Mouse (Mus musculus) heart, embryonic 13.5 days (tissue): ENCODE results near the gene Tbc1d7. TPM values are rescaled to one million over a fixed set of nuclear protein-coding genes. Genes with fewer than 3 reads are reported as not detected.

Source experiments
- ATAC-seq: fragments of 200-750 bp; cut with Nextera tagmentation; 2 replicates; pipeline ENCODE4 v1.8.0; 2017; ENCODE audit warnings: moderate TSS enrichment; ENCODE audit not compliant: insufficient number of reproducible peaks, low FRiP score, low TSS enrichment; ENCODE audit errors: extremely low read depth
- H3K27ac ChIP-seq: fragments of 300-500 bp; sonication (generic); replicated peaks from 2 replicates; pipeline ENCODE4 v1.5.1; 2015; ENCODE audit warnings: moderate library complexity, mild to moderate bottlenecking, inconsistent platforms
- H3K27me3 ChIP-seq: fragments of 300-500 bp; sonication (generic); replicated peaks from 2 replicates; pipeline ENCODE4 v1.6.1; 2015; ENCODE audit warnings: mild to moderate bottlenecking, inconsistent platforms
- H3K36me3 ChIP-seq: fragments of 300-500 bp; sonication (generic); 2 replicates; pipeline ENCODE4 v1.6.1; 2015; ENCODE audit warnings: mild to moderate bottlenecking, inconsistent platforms
- H3K4me1 ChIP-seq: fragments of 300-500 bp; sonication (generic); 2 replicates; pipeline ENCODE4 v1.6.1; 2015; ENCODE audit warnings: inconsistent platforms
- H3K4me2 ChIP-seq: fragments of 300-500 bp; sonication (generic); 2 replicates; pipeline ENCODE4 v1.6.1; 2015; ENCODE audit warnings: inconsistent platforms, mild to moderate bottlenecking, moderate library complexity
- H3K4me3 ChIP-seq: fragments of 300-500 bp; sonication (generic); 2 replicates; pipeline ENCODE4 v1.5.1; 2015; ENCODE audit warnings: moderate library complexity, mild to moderate bottlenecking, inconsistent platforms
- H3K9ac ChIP-seq: fragments of 300-500 bp; sonication (generic); 2 replicates; pipeline ENCODE4 v1.6.1; 2015; ENCODE audit warnings: inconsistent platforms, mild to moderate bottlenecking, moderate library complexity
- H3K9me3 ChIP-seq: fragments of 300-500 bp; sonication (generic); 2 replicates; pipeline ENCODE4 v1.6.1; 2016; ENCODE audit warnings: inconsistent platforms
- WGBS: fragments of 180-500 bp; shearing (Covaris S2); methylation state at CpG from one replicate; pipeline ENCODE4 v1.1.7; 2015; ENCODE audit warnings: mixed read lengths; 5-methylcytosine and 5-hydroxymethylcytosine counted together
- polyA plus RNA-seq: library from polyadenylated mRNA; unstranded; fragments of >200 nt; fragmentation: Nextera tagmentation; extraction: Ambion mirVana; gene quantifications from 2 replicates; pipeline ENCODE4 v1.2.1, GENCODE M21; 2015

Gene Tbc1d7
- polyA plus RNA-seq, 1 experiment from 2014 or later: 55.9 TPM

GRCm38 (mm10) chr13:43208914-43209439 lies 37.7 kb upstream of the Tbc1d7 start:
- no peak overlapping the region for H3K9ac ChIP-seq
- no peak overlapping the region for H3K4me3 ChIP-seq
- no peak overlapping the region for H3K4me2 ChIP-seq
- H3K27me3 ChIP-seq: no peaks in the 10 kb centered on the region
- no peaks in the 10 kb centered on the region for H3K36me3 ChIP-seq
- ATAC-seq: no peak
- 38% methylated on average over 16 of the region's 16 CpGs for WGBS
- no peaks in the 10 kb centered on the region for H3K9me3 ChIP-seq
- H3K4me1 ChIP-seq: peaks cover 43% of the 10 kb centered on the region
- no peak overlapping the region for H3K27ac ChIP-seq

- H3K9me3 ChIP-seq: no peaks in the 10 kb centered on the region
- no peak overlapping the region for H3K4me2 ChIP-seq
- no peak overlapping the region for H3K4me3 ChIP-seq
- H3K36me3 ChIP-seq: no peaks in the 10 kb centered on the region
- H3K27ac ChIP-seq: no peak overlapping the region
- 90% methylated on average over 12 of the region's 12 CpGs for WGBS
- no peaks in the 10 kb centered on the region for H3K27me3 ChIP-seq
- ATAC-seq: no peak
- no peak overlapping the region for H3K9ac ChIP-seq
- H3K4me1 ChIP-seq: peaks cover 40% of the 10 kb centered on the region
Measured at GRCm38 (mm10) chr13:43206118-43206683, 34.9 kb upstream of the Tbc1d7 start.

GRCm38 (mm10) chr13:43203641-43204040 lies 32.3 kb upstream of the Tbc1d7 start:
- H3K4me1 ChIP-seq: peaks cover 32% of the 10 kb centered on the region
- no peak overlapping the region for H3K4me2 ChIP-seq
- WGBS: 40% methylated on average over 5 of the region's 5 CpGs
- ATAC-seq: no peak
- H3K36me3 ChIP-seq: peaks cover 7% of the 10 kb centered on the region; the same call in 1 of the 2 replicates
- no peak overlapping the region for H3K4me3 ChIP-seq
- H3K9me3 ChIP-seq: no peaks in the 10 kb centered on the region
- H3K27me3 ChIP-seq: peaks cover 18% of the 10 kb centered on the region
- H3K27ac ChIP-seq: peak overlapping the region; percentile 22; the same call in 1 of the 2 replicates
- H3K9ac ChIP-seq: no peak overlapping the region

- H3K27me3 ChIP-seq: peaks cover 22% of the 10 kb centered on the region
Measured at GRCm38 (mm10) chr13:43203234-43203633, 31.9 kb upstream of the Tbc1d7 start.

DNA sequence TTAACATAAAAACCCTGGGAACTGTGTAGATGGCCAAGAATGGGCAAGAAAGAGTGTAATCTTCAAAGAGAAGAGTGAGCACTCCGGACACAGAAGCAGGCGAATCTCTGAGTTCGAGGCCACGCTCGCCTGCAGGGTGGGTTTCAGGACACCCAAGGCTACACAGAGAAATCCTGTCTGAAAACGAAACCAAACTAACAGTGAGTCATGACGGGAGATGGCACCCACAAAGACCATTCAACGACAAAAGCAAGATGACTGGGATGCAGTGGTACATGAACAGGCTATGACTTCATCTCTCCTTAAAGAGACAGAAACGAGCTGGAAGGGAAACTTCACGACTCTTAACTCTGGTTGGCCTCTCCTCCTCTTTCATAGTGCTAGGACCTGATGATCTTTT lies 31.1 kb upstream of the Tbc1d7 start:
- 78% methylated on average over 10 of the region's 10 CpGs for WGBS
- ATAC-seq: no peak
- no peak overlapping the region for H3K9ac ChIP-seq
- no peak overlapping the region for H3K27ac ChIP-seq
- no peak overlapping the region for H3K4me2 ChIP-seq
- no peaks in the 10 kb centered on the region for H3K9me3 ChIP-seq
- peaks cover 7% of the 10 kb centered on the region; the same call in 1 of the 2 replicates for H3K36me3 ChIP-seq
- H3K4me1 ChIP-seq: peaks cover 37% of the 10 kb centered on the region
- no peak overlapping the region for H3K4me3 ChIP-seq
- peaks cover 26% of the 10 kb centered on the region for H3K27me3 ChIP-seq

More at GRCm38 (mm10) chr13:43203234-43203633, 31.9 kb upstream of the Tbc1d7 start:
- Histone ChIP-seq H3K4me3 (no peak overlapping the region), H3K4me2 (no peak overlapping the region), H3K27ac (peak overlapping the region; percentile 22; the same call in 1 of the 2 replicates), H3K9ac (no peak overlapping the region), H3K4me1 (peaks cover 30% of the 10 kb centered on the region), H3K9me3 (no peaks in the 10 kb centered on the region), H3K36me3 (peaks cover 7% of the 10 kb centered on the region; the same call in 1 of the 2 replicates)
- no peak for ATAC-seq
- WGBS: 64% methylated on average over 7 of the region's 7 CpGs

DNA sequence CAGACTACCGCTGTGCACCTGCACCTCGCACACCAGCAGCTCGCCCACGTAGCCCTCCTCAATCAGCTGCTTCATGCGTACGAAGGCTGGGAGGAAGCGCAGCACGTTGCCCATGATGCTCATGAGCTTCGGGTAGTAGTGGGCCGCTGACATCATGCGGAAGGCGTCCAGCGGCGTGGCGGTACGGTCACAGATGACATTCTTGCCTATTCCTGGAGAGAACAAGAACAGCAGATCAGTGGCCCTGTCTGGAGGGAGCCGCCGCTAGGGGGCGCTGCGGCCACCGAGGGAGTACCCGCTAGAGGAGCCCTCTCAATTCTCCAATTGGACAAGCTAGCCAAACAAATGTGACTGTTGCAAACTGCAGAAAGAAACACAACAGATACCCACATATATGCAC lies 29.7 kb upstream of the Tbc1d7 start:
- peaks cover 7% of the 10 kb centered on the region; the same call in 1 of the 2 replicates for H3K36me3 ChIP-seq
- H3K9me3 ChIP-seq: no peaks in the 10 kb centered on the region
- H3K9ac ChIP-seq: no peak overlapping the region
- ATAC-seq: no peak
- peaks cover 48% of the 10 kb centered on the region for H3K4me1 ChIP-seq
- peaks cover 26% of the 10 kb centered on the region for H3K27me3 ChIP-seq
- H3K4me3 ChIP-seq: no peak overlapping the region
- peak overlapping the region; percentile 13; the same call in 1 of the 2 replicates for H3K4me2 ChIP-seq
- WGBS: 31% methylated on average over 22 of the region's 22 CpGs
- no peak overlapping the region for H3K27ac ChIP-seq

DNA sequence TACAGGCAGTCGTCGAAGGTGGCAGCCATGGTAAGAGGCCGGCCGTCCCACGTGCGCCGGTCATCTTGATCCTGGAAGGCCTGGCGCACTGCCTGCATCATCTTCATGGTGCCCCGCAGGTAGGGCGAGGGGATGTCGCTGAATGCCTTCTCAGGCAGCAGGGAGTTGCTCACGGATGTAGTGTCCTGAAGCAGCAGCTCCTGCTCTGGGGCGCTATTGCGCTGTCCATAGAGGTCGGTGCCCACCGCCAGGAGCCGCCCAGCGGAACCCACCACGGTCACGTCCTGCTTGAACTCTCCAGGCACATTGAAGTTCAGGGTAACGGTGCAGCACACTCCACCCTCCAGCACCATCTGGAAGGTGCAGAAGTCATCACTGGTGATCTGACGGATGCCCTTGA lies 29.2 kb upstream of the Tbc1d7 start:
- H3K9me3 ChIP-seq: no peaks in the 10 kb centered on the region
- H3K9ac ChIP-seq: no peak overlapping the region
- no peak overlapping the region for H3K4me3 ChIP-seq
- H3K27me3 ChIP-seq: peaks cover 26% of the 10 kb centered on the region
- H3K36me3 ChIP-seq: peaks cover 7% of the 10 kb centered on the region; the same call in 1 of the 2 replicates
- WGBS: 79% methylated on average over 22 of the region's 22 CpGs
- peaks cover 47% of the 10 kb centered on the region for H3K4me1 ChIP-seq
- no peak for ATAC-seq
- H3K4me2 ChIP-seq: 0 out of 2 replicates have a peak overlapping the region, but pooled peaks have one; percentile 13
- H3K27ac ChIP-seq: no peak overlapping the region

DNA sequence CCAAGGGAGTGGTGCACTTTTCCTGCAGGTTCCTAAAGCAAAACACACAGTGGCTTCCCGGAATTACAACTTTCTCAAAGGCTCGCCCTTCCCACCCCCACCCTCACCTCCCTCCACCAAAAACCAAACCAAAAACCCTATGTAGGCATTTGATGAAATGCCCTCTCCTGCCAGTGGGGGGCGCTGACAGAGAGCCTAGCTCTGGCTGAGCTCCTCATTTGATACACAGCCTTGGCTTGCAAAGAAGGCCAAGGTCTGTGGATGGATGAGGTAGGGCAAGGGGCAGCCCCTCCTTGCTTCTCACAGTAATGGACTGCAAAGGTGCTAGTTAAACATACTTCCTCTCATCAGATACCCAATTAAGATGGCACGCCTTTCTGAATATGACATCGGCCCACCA lies 28.4 kb upstream of the Tbc1d7 start:
- Histone ChIP-seq H3K4me1 (peaks cover 52% of the 10 kb centered on the region), H3K27ac (no peak overlapping the region), H3K4me3 (no peak overlapping the region), H3K27me3 (peaks cover 26% of the 10 kb centered on the region), H3K4me2 (no peak overlapping the region), H3K36me3 (peaks cover 7% of the 10 kb centered on the region; the same call in 1 of the 2 replicates), H3K9me3 (no peaks in the 10 kb centered on the region), H3K9ac (no peak overlapping the region)
- WGBS: 74% methylated on average over 5 of the region's 5 CpGs
- ATAC-seq: no peak

DNA sequence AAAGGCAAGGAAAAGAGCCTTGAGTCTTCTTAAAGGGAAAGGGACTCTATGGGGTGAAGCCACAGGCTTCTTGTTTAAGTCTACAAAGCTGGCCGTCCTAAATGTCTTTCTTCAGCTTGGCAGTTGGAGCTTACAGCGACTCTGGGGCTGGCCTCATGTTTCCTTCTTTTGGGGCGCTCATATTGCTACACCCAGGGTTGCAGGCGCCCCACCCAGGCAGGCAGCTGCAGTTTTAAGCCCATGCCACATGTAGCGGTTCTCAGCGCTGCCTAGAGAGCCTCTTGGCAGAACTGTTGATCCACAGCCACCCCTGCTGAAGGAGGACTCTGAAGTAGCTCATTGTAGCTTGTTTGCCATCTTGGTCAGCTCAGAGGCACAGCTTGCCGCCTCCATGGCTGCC lies 28.0 kb upstream of the Tbc1d7 start:
- H3K27ac ChIP-seq: no peak overlapping the region
- peaks cover 54% of the 10 kb centered on the region for H3K4me1 ChIP-seq
- H3K9me3 ChIP-seq: no peaks in the 10 kb centered on the region
- no peak for ATAC-seq
- WGBS: 84% methylated on average over 7 of the region's 7 CpGs
- no peak overlapping the region for H3K4me2 ChIP-seq
- H3K9ac ChIP-seq: no peak overlapping the region
- H3K27me3 ChIP-seq: peaks cover 26% of the 10 kb centered on the region
- peaks cover 7% of the 10 kb centered on the region; the same call in 1 of the 2 replicates for H3K36me3 ChIP-seq
- no peak overlapping the region for H3K4me3 ChIP-seq

GRCm38 (mm10) chr13:43197187-43197586 lies 25.9 kb upstream of the Tbc1d7 start:
- Histone ChIP-seq H3K27ac (peak overlapping the region; percentile 77), H3K4me2 (no peak overlapping the region), H3K9me3 (no peaks in the 10 kb centered on the region), H3K4me1 (peaks cover 60% of the 10 kb centered on the region), H3K4me3 (no peak overlapping the region), H3K27me3 (peaks cover 26% of the 10 kb centered on the region), H3K9ac (no peak overlapping the region), H3K36me3 (peaks cover 7% of the 10 kb centered on the region; the same call in 1 of the 2 replicates)
- no peak for ATAC-seq
- 52% methylated on average over 6 of the region's 6 CpGs for WGBS

GRCm38 (mm10) chr13:43196000-43196399 lies 24.7 kb upstream of the Tbc1d7 start:
- Histone ChIP-seq H3K4me2 (peak overlapping the region; percentile 33), H3K4me1 (peaks cover 71% of the 10 kb centered on the region)
- 3% methylated on average over 7 of the region's 7 CpGs for WGBS

DNA sequence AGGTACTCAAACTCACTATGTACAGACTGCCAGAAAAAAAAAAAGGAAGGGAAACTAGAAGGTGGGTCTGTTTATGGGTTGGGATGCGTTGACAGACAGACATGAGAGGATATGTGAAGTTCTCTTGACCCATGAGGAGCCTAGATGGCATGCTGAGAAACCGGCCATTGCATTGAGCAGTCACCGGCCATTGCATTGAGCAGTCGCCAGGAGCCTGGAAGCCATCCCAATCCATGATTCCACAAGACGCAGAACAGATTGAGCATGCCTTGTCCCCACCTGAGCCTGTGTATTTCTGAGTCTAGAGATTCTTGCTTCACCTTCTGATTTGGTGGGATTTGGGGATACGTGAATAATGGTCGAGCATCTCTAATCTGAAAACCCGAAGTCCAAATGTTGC lies 22.6 kb upstream of the Tbc1d7 start:
- ATAC-seq: no peak
- Histone ChIP-seq H3K27me3 (peaks cover 11% of the 10 kb centered on the region), H3K27ac (peak overlapping the region; percentile 82), H3K4me1 (peaks cover 73% of the 10 kb centered on the region), H3K9ac (no peak overlapping the region), H3K4me3 (no peak overlapping the region), H3K9me3 (no peaks in the 10 kb centered on the region), H3K4me2 (no peak overlapping the region), H3K36me3 (no peaks in the 10 kb centered on the region)
- WGBS: 81% methylated on average over 8 of the region's 8 CpGs

More at GRCm38 (mm10) chr13:43196000-43196399, 24.7 kb upstream of the Tbc1d7 start:
- peak overlapping the region; percentile 56; the same call in 1 of the 2 replicates for H3K9ac ChIP-seq
- ATAC-seq: peak; percentile 56; the same call in 1 of the 2 replicates
- peaks cover 26% of the 10 kb centered on the region for H3K27me3 ChIP-seq
- no peak overlapping the region for H3K4me3 ChIP-seq
- peak overlapping the region; percentile 77 for H3K27ac ChIP-seq
- no peaks in the 10 kb centered on the region for H3K9me3 ChIP-seq
- peaks cover 7% of the 10 kb centered on the region; the same call in 1 of the 2 replicates for H3K36me3 ChIP-seq
